Mouse (Mus musculus) limb, embryonic 12.5 days (tissue): ENCODE measurements at regions not wholly inside any gene's neighbourhood (a gene's known extent, or its start where the extent isn't known, plus 50 kb on each side); places are given as distances from the start of the nearest gene placed in this dataset.
"Not testable (repeated sequence)": the region's sequence is repeated elsewhere in the genome, so short reads cannot be mapped to it uniquely, and the experiment has no call there.

Experiments
- ATAC-seq: fragments of 200-750 bp; cut with Nextera tagmentation; 2 replicates; pipeline ENCODE4 v1.8.0; 2017; ENCODE audit warnings: low read depth, moderate TSS enrichment; ENCODE audit not compliant: insufficient number of reproducible peaks, insufficient read depth, low FRiP score, low TSS enrichment
- H3K27ac ChIP-seq: fragments of 300-500 bp; sonication (generic); 2 replicates; pipeline ENCODE4 v1.5.1; 2016; ENCODE audit warnings: mild to moderate bottlenecking, moderate library complexity
- H3K27me3 ChIP-seq: fragments of 300-500 bp; sonication (generic); 2 replicates; pipeline ENCODE4 v1.6.1; 2016; ENCODE audit warnings: mild to moderate bottlenecking, moderate library complexity
- H3K36me3 ChIP-seq: fragments of 300-500 bp; sonication (generic); 2 replicates; pipeline ENCODE4 v1.6.1; 2016; ENCODE audit warnings: mild to moderate bottlenecking, moderate library complexity
- H3K4me1 ChIP-seq: fragments of 300-500 bp; sonication (generic); replicated peaks from 2 replicates; pipeline ENCODE4 v1.6.1; 2016
- H3K4me2 ChIP-seq: fragments of 300-500 bp; sonication (generic); 2 replicates; pipeline ENCODE4 v1.6.1; 2016; ENCODE audit warnings: mild to moderate bottlenecking, moderate library complexity
- H3K4me3 ChIP-seq: fragments of 300-500 bp; sonication (generic); replicated peaks from 2 replicates; pipeline ENCODE4 v1.5.1; 2016; ENCODE audit warnings: mild to moderate bottlenecking
- H3K9ac ChIP-seq: fragments of 300-500 bp; sonication (generic); replicated peaks from 2 replicates; pipeline ENCODE4 v1.6.1; 2016; ENCODE audit warnings: mild to moderate bottlenecking, moderate library complexity
- H3K9me3 ChIP-seq: fragments of 300-500 bp; sonication (generic); 2 replicates; pipeline ENCODE4 v1.6.1; 2016; ENCODE audit warnings: mild to moderate bottlenecking, moderate library complexity
- WGBS: fragments of 180-500 bp; shearing (Covaris S2); methylation state at CpG from one replicate; pipeline ENCODE4 v1.1.7; 2016; 5-methylcytosine and 5-hydroxymethylcytosine counted together

GRCm38 (mm10) chr10:117470481-117470880, 90.7 kb upstream of the Cpsf6 start:
- Histone ChIP-seq H3K4me1 (peaks cover 9% of the 10 kb centered on the region), H3K4me3 (no peak overlapping the region), H3K9me3 (0 out of 2 replicates have a peak, but pooled peaks cover 10% of the 10 kb centered on the region), H3K36me3 (no peaks in the 10 kb centered on the region), H3K27ac (no peak overlapping the region), H3K9ac (no peak overlapping the region), H3K4me2 (no peak overlapping the region), H3K27me3 (no peaks in the 10 kb centered on the region)
- 93% methylated on average over 2 of the region's 2 CpGs for WGBS
- ATAC-seq: no peak

GRCm38 (mm10) chr10:117469573-117470090, 89.8 kb upstream of the Cpsf6 start:
- Histone ChIP-seq H3K27ac (no peak overlapping the region), H3K4me2 (no peak overlapping the region), H3K27me3 (no peaks in the 10 kb centered on the region), H3K4me3 (no peak overlapping the region), H3K9me3 (0 out of 2 replicates have a peak, but pooled peaks cover 10% of the 10 kb centered on the region), H3K9ac (no peak overlapping the region), H3K36me3 (no peaks in the 10 kb centered on the region), H3K4me1 (peaks cover 9% of the 10 kb centered on the region)
- WGBS: 91% methylated on average over 3 of the region's 3 CpGs
- no peak for ATAC-seq

- ATAC-seq: no peak
- Histone ChIP-seq H3K27ac (no peak overlapping the region), H3K27me3 (no peaks in the 10 kb centered on the region), H3K4me1 (peaks cover 9% of the 10 kb centered on the region), H3K36me3 (no peaks in the 10 kb centered on the region), H3K9me3 (0 out of 2 replicates have a peak, but pooled peaks cover 6% of the 10 kb centered on the region), H3K9ac (no peak overlapping the region), H3K4me2 (no peak overlapping the region), H3K4me3 (no peak overlapping the region)
- 89% methylated on average over 3 of the region's 3 CpGs for WGBS
Measured at GRCm38 (mm10) chr10:117468931-117469572, 89.2 kb upstream of the Cpsf6 start.

- 70% methylated on average over 4 of the region's 4 CpGs for WGBS
- no peak for ATAC-seq
Measured at GRCm38 (mm10) chr10:117468381-117468780, 88.6 kb upstream of the Cpsf6 start.

GRCm38 (mm10) chr10:117467161-117467560, 87.3 kb upstream of the Cpsf6 start:
- Histone ChIP-seq H3K4me1 (peaks cover 5% of the 10 kb centered on the region), H3K4me3 (no peak overlapping the region), H3K9me3 (no peaks in the 10 kb centered on the region), H3K9ac (no peak overlapping the region), H3K4me2 (no peak overlapping the region), H3K27ac (no peak overlapping the region), H3K36me3 (no peaks in the 10 kb centered on the region), H3K27me3 (no peaks in the 10 kb centered on the region)
- no peak for ATAC-seq
- 86% methylated on average over 8 of the region's 8 CpGs for WGBS

More at GRCm38 (mm10) chr10:117468381-117468780, 88.6 kb upstream of the Cpsf6 start:
- H3K9me3 ChIP-seq: no peaks in the 10 kb centered on the region
- no peak overlapping the region for H3K4me2 ChIP-seq
- no peak overlapping the region for H3K27ac ChIP-seq
- H3K4me1 ChIP-seq: peaks cover 9% of the 10 kb centered on the region
- H3K36me3 ChIP-seq: no peaks in the 10 kb centered on the region
- H3K4me3 ChIP-seq: no peak overlapping the region
- no peaks in the 10 kb centered on the region for H3K27me3 ChIP-seq
- H3K9ac ChIP-seq: no peak overlapping the region

- Histone ChIP-seq H3K9ac (no peak overlapping the region), H3K27ac (no peak overlapping the region), H3K4me3 (no peak overlapping the region), H3K9me3 (no peaks in the 10 kb centered on the region), H3K4me2 (no peak overlapping the region), H3K36me3 (no peaks in the 10 kb centered on the region), H3K27me3 (no peaks in the 10 kb centered on the region), H3K4me1 (no peaks in the 10 kb centered on the region; the same call in 1 of the 2 replicates)
- WGBS: 85% methylated on average over 3 of the region's 3 CpGs
- no peak for ATAC-seq
Measured at GRCm38 (mm10) chr10:117466391-117466790, 86.6 kb upstream of the Cpsf6 start.

- no peaks in the 10 kb centered on the region for H3K9me3 ChIP-seq
- H3K27ac ChIP-seq: no peak overlapping the region
- no peaks in the 10 kb centered on the region for H3K36me3 ChIP-seq
- H3K4me1 ChIP-seq: no peaks in the 10 kb centered on the region; the same call in 1 of the 2 replicates
- H3K4me2 ChIP-seq: no peak overlapping the region
- ATAC-seq: no peak
- WGBS: 76% methylated on average over 3 of the region's 3 CpGs
- no peaks in the 10 kb centered on the region for H3K27me3 ChIP-seq
- no peak overlapping the region for H3K9ac ChIP-seq
- H3K4me3 ChIP-seq: no peak overlapping the region
Measured at GRCm38 (mm10) chr10:117465671-117466250, 85.9 kb upstream of the Cpsf6 start.

- no peak overlapping the region for H3K4me2 ChIP-seq
- no peaks in the 10 kb centered on the region; the same call in 1 of the 2 replicates for H3K4me1 ChIP-seq
- no peaks in the 10 kb centered on the region for H3K9me3 ChIP-seq
- no peaks in the 10 kb centered on the region for H3K36me3 ChIP-seq
- H3K4me3 ChIP-seq: no peak overlapping the region
- H3K9ac ChIP-seq: no peak overlapping the region
- 78% methylated on average over 12 of the region's 12 CpGs for WGBS
- no peak for ATAC-seq
- no peak overlapping the region for H3K27ac ChIP-seq
- no peaks in the 10 kb centered on the region for H3K27me3 ChIP-seq
Measured at GRCm38 (mm10) chr10:117465058-117465660, 85.3 kb upstream of the Cpsf6 start.

GRCm38 (mm10) chr10:117464331-117464730, 84.5 kb upstream of the Cpsf6 start:
- H3K27ac ChIP-seq, H3K27me3 ChIP-seq, H3K4me1 ChIP-seq, H3K4me3 ChIP-seq, H3K9me3 ChIP-seq, H3K36me3 ChIP-seq, H3K4me2 ChIP-seq, ATAC-seq, H3K9ac ChIP-seq: not testable (repeated sequence)

GRCm38 (mm10) chr10:117463636-117464035, 83.8 kb upstream of the Cpsf6 start:
- Histone ChIP-seq H3K27ac (no peak overlapping the region), H3K9ac (no peak overlapping the region), H3K4me1 (no peaks in the 10 kb centered on the region; the same call in 1 of the 2 replicates), H3K9me3 (no peaks in the 10 kb centered on the region), H3K27me3 (no peaks in the 10 kb centered on the region), H3K36me3 (no peaks in the 10 kb centered on the region), H3K4me2 (no peak overlapping the region), H3K4me3 (no peak overlapping the region)
- ATAC-seq: no peak
- WGBS: 93% methylated on average over 8 of the region's 8 CpGs

GRCm38 (mm10) chr10:117462921-117463320, 83.1 kb upstream of the Cpsf6 start:
- H3K4me3 ChIP-seq: no peak overlapping the region
- no peak for ATAC-seq
- H3K36me3 ChIP-seq: no peaks in the 10 kb centered on the region
- no peak overlapping the region for H3K27ac ChIP-seq
- H3K9me3 ChIP-seq: no peaks in the 10 kb centered on the region
- no peaks in the 10 kb centered on the region; the same call in 1 of the 2 replicates for H3K4me1 ChIP-seq
- no peak overlapping the region for H3K4me2 ChIP-seq
- no peaks in the 10 kb centered on the region for H3K27me3 ChIP-seq
- 94% methylated on average over 4 of the region's 4 CpGs for WGBS
- no peak overlapping the region for H3K9ac ChIP-seq
